Mouse (Mus musculus): ENCODE data around the gene Csf2ra.
A peak's percentile ranks its signal among the peaks of the same experiment; 100 is the strongest.
"Not testable (repeated sequence)": the region's sequence is repeated elsewhere in the genome, so short reads cannot be mapped to it uniquely, and the experiment has no call there.

Csf2ra gene

DNA sequence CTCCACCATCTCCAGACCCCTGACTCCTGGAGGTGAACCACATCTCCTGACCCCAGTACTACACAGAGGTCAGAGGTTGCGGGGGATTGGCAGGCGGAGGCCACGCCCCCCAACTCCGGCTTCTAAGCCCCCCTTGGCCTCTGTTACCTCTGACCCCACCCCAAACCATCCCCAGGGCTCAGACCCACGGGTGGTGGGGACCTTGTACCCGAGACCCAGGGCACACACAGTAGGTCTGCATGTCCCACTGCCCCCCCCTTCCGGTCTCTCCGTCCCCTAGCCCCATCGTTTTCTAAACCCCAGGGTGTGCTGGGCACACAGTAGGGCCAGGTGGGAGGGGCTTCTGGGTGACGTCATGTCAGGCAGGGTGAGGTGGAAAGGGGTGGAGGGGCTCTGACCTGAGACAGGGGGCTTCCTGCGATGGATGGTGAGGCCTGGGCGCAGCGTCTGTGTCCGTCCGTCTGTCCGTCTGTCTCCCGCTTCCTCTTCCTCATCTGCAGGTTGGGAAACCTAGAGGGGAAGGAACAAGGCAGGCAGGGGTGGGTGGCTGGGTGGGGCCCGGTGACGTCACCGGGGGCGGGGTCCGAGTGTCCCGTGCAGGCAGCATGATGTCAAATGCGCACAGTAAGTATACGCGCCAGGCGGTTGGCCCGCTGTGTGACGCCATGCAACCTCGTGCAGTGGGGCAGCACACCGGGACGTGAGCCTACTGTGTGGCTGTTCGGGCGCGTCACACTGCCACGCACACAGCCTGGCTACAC, at the start of gene Csf2ra:
TSS of gene Csf2ra (minus strand) at position 489 of the 761 bp plus-strand sequence.
- DNase-seq: peak; percentile 95

DNA sequence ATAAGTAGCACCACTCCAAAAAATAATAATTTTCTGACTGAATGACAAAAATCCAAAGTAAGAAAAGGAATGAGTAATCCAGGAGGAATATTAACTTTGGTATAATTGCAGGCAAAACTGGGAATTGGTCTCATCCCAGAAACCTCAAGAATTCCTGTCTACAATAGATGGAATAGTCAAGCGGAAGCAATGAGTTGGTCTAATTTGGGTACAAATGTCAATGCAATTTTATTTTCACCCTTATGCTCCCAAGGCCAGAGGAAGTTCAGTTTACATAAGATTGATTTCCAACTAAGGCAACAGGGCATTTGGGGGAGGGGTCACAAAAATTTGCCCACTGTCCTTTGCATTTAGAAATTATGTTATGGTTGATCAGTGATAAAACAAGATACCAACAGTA, 47.2 kb upstream of the Csf2ra start:
- DNase-seq: no peak

DNA sequence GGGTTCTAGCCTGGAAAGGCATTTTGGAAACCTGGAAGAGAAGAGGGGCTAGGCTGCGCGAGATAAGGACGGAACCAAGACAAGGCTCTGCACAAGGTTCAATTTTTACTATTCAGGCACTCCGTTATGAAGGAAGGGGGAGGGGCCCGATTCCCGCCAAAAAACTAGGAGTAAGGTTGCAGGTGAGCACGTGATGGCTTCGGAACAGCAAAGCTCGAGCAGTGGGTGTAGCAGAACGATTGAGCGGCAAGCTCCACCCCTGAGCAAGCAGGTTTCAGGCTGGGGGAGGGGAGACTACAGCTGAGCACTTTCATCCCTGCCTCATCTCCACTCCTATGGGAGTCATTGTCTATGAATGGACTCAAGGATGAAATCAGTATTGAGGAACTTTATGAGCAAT, 40.9 kb upstream of the Csf2ra start:
- peak; percentile 82 for DNase-seq

DNA sequence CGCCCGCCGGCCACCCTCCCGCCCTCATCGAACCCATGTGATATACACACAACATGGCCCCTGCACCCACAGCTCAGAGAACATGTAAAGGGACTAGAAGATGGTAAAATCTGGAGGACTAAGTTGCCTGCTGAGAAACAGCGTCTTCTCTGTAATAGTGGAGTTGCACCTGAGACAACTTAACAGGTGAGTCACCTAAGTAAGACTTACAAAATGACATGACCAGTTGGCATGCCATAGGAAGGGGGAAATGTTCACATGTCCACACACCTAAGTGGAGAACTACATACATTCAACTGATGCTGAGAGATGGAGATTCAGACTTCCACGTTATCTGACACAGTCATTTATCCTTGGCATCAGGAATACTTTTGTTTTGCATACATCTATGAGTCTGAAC, 38.9 kb upstream of the Csf2ra start:
- no peak for DNase-seq

DNA sequence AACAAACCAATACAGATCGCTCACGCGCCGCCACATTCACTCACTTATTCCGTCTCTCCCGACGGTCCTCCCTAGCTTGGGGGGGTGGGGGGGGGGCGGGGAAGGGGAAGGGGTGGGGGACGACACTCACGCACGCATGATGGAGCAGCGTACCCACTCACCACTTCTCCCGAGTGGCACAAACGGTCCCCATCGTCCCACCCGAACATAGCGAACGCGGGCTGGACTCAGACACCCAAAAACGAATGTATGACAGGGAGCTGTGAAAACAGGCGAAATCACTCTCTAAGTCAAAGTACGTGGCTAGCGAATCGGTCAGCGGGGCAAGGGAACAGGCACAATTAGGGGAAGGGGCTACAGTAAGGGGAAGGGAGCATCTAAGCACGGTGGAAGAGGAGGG, 38.4 kb upstream of the Csf2ra start:
- DNase-seq: peak; percentile 92

DNA sequence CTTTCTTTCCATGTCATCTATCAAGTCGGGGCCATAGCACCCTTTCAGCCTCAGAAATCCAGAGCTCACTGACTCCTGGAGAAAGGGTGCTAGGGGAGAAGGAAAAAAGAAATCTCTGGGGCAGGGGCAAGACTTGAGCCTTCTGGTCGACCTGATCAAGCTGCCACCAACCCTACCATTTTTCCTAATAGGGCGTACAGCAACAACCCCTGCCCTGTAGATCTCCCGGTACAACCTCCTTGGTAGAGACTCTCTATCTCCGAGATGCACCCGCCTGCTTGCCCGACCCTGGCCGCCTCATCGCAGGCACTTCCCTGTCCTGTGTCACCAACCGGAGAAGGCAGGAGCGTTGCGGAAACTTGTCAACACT, 38.0 kb upstream of the Csf2ra start:
- peak; percentile 91 for DNase-seq

DNA sequence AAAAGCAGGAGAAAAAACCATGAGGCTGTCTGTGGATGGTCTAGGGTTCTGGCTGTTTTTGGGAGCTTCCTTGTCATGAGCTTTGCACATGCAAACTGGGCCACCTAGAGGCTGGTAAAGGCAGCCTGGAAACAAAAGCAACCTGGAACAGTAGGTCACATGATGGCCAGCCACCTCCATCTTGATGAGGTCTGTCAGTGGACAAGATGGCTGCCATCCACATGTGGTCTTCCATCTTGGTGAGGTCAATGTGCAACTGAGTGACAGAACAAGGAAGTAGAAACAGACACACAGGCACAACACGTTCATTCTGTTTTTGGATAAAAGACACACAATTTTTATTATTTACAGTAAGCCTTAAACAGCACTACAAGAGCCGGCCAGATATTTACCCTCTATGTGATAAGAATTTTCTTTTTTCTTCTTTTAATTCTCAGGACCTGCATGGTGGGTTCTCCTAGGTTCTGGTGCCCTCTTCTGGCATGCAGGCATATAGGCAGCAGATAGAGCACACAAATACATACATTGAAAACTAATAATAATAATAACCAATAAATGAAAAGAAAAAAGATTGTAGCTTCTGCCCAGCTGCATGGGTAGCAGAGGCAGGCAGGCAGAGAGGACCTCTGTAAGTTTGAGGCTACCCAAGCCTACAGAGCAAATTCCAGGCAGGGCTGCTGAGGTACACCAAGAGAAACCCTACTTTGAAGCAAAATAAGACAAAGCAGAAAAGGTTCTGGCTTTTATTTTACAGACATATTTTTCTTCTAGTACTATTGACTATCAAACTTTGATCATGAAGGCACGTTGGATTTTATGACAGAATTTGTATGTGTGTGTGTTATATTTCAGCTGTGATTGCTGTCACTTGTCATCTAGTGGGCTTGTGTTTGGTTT, 37.4 kb upstream of the Csf2ra start:
- DNase-seq: peak; percentile 98

DNA sequence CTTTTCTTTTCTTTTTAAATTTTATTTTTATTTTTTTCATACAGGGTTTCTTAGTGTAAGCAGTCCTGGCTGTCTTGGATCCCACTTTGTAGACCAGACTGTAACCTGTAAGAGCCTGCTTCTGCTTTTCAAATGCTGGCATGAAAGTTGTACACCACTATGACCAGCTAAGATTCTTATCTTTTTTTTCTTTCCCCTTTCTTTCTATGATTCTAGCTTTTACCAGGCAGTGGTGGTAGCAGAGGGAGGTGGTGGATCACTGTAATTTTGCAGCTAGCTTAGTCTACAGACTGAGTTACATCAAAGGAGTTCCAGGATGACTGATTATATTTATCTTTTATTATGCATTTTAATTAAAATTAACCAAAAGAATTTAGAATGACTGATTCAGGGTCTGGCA, 36.7 kb upstream of the Csf2ra start:
- DNase-seq: no peak

DNA sequence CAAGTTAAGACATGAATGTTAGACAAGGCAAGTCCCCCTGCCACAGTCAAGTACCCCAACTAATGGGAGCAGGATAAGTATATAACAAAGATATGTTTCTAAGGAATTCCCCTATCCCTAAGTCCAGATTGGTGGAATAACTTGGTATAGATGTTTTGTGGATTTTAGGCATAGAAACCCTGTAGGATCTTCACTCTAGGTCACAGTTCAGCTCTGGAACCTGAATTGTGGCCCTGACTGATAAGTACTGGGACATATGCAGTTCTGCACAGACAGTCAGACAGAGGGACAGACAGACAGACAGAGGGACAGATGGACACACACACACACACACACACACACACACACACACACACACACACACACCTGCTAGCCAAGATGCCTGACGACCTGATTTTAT, 36.0 kb upstream of the Csf2ra start:
- no peak for DNase-seq

DNA sequence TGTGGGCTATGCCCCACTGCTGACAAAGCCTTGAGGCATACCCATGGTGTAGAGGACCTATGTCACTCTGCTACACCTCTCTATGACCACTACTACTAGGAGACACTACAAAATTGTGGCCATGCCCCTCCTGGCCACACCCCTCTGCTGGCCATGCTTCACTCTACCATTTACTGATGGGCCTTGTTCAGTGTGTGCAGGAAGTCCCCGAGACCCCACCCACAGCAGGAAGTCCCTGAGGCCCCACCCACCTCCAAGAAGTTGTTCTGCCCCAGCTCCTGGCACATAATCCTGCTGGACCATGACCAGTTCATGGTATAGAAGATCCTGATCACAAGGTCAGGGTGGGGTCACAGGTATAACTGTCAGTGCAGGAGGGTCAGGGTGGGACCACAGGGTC, 33.0 kb upstream of the Csf2ra start:
- peak; percentile 85 for DNase-seq

DNA sequence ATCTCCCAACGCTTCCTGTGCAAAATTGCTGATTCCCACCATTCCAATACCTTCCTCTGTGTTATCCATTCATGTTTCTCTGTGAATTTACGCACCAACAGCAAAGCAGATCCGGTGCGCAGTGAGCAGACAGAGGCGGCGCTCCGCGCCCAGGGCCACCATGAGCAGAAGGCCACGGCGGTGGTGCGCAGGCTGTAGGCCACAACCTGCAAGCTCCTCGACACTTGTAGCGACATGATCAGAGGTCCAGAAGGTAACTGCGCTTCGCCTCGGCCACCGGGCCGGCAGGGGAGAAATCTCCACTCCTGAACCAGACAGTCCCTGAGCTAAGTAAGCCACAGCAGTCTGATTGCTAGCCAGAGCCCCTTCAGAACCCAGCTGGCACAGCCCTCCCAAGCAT, 29.5 kb upstream of the Csf2ra start:
- DNase-seq: peak; percentile 88

DNA sequence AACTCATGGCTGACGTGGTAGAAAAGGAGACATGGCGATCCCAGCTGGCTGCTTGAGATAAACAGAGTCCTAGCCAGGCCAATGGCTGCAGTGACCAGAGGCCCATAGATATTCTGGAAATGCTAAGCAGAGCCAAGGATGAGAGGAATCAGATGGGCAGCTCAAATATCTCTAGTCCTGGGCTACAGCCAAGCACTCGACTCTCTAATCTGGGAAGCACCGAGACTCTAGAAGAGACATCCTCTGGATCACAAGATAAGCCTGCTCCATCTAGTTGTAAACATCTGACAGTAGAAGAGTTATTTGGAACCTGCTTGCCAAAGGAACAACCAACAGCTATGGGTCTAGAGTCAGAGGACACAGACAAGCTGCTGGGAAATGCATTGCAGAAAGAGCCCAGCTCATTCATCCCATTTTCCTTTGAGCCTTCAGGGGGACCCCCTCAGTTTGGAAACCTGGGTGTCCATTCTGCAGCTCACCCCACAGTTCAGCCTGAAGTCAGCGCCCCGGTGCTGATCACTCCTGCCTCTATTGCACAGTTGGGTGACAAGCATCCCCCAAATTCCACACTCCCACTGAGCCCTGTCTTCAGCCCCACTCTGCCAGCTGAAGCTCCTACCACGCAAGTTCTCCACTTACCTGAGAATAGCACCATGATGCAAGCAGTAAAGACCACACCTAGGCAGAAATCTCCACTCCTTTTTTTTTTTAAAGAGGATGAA, 28.1 kb upstream of the Csf2ra start:
- peak; percentile 70 for DNase-seq

DNA sequence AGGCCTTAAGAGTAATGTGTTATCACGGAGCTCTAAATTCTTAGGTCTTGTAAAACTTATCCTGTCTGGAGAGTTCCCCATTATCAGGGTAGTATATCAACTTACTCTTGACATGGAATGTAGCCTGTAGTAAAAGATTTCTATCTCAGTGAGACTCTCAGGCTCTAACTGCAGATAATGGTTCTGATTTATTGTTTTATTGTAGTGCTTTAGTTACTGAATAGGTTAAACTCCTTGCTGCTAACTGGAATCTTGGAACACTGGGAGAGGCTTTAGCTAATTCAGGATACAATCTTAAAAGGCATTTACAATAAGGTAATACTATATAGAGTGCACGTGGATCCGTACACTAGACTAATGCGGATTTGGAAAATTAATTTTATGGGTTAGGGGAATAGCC, 19.1 kb upstream of the Csf2ra start:
- not testable (repeated sequence) for DNase-seq

DNA sequence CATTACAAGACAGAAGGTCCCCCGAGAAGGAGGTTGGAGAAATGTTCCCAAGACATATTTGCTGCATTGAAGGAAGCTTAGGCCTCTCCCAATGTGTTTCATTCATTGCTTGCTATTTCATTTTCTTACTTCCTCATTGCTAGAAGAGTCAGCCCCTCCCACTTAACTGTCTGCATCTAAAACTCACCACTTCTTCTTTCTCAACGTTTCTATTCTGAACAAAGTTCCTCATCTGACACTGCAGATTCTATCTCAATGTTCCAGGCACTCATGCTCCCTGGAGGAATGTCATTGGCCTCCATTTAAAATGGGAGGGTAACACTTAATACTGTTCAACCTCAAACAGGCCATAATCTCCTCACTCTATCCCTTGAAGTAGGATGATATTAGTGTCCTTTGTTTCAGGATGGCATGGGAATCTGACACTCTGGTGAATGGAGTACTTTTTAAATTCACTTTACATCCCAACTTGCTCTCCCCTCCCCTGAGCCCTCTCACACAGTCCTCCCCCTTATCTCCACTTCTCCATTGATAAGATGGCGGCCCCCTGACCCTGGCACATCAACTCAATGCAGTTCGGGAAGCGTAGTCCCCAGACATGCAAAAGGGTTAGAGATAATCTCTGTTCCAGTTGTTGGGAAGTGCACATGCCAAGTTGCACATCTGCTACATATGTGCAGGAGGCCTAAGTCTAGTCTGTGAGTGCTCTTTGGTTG, 16.6 kb upstream of the Csf2ra start:
- peak; percentile 88 for DNase-seq

DNA sequence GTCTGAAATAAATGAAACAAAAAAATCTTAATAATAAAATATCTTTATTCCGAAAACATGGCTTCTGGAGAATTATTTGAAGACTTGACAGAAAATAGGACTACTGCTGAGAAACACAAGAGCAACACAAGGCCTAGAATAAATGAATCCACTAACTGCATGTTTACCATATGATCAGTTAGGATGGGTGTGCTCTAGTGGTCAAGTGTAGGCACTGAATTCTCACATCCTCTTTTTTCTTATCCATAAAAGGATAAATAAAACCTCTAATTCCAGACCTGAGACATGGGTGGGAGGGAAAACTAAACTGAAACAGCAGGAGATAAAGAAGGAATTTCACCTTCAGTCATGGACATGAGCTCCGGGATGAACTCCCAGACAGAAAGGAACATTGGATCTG, 9.7 kb upstream of the Csf2ra start:
- DNase-seq: no peak

DNA sequence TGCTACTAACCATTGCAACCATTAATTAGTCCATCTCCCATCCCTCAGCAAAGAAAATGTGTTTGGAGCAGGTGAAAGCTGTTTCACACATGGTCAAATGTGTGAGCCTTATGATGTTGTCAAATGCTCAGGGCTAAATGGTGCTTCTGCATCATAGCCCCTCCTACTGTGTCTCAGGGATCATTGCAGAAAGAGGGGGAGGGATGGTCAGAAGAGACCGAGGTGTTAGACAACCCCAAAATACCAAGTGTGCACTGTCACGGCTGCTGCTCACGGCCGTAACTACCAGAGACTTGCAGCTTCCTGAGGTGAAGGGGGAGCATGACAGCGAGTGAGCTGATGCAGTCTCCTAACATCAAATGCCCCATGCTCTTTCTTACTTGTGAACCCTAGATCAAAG, 6.3 kb upstream of the Csf2ra start:
- DNase-seq: peak; percentile 71

DNA sequence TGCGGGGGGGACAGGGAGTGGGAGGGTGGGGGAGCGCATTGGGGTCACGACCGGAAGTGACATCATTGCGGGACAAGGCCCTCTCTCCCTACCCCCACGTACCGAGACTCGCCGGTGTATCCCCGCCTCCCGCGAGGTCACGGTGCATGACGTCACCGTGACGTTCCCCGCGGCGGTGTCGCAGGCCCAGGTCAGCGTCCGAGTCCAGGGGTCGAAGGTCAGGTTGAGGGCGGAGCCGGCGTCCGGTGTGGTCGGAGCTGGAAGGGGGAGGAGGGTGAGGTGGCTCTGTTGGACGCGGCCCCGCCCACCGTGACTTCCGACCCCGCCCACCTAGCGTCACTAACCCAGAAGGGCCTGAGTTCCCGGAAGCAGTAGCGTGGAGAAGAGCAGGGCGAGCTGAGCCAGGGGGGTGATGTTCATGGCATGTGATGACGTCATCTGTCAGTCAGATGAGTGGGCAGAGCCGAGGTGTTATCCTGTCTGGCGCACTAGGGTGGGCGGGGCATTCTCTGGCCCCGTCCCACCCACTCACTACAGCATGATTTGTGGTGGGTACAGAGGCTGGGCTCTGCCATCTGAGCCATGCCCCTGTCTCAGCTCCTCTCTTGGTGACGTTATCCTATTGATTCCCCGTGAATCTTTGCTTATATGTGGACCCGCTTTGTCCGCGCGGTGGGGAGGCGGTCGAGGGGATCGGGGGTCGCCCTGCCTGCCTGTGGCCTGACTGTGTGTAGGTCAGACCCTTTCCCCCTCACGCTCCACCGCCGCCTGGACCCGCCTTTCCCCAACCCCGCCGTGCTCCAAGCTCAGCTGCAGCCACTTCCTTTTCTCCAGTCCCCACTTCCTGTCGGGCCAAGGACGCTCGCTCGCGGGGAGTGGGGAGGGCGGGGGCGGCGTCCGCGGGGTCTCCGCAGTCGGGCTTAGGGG, 1.0 kb downstream of the Csf2ra start:
- peak; percentile 98 for DNase-seq

DNA sequence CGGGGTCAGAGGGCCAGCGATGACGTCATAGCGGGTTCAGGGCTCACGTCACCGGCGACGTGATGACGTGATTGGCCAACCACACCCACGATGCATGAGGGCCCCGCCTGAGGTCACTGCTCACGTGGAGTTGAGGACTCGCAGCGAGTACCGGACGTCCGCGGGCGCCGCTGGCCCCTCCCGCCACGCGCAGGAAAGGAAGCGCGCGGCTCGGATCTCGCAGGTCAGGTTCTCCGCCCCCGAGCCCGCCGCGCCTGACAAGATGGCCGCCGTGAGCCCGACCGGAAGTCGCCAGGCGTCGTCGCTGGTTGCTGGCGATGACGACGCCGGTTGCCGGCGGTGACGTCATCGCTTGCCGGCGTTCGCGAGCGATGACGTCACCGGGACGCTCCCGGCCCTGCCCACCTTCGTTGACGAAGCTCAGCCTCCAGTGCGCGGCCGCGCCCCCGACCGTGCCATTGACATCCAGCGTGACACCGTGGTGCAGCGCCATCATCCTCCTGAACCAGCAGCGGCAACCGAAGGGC, 1.8 kb downstream of the Csf2ra start:
- DNase-seq: no peak

DNA sequence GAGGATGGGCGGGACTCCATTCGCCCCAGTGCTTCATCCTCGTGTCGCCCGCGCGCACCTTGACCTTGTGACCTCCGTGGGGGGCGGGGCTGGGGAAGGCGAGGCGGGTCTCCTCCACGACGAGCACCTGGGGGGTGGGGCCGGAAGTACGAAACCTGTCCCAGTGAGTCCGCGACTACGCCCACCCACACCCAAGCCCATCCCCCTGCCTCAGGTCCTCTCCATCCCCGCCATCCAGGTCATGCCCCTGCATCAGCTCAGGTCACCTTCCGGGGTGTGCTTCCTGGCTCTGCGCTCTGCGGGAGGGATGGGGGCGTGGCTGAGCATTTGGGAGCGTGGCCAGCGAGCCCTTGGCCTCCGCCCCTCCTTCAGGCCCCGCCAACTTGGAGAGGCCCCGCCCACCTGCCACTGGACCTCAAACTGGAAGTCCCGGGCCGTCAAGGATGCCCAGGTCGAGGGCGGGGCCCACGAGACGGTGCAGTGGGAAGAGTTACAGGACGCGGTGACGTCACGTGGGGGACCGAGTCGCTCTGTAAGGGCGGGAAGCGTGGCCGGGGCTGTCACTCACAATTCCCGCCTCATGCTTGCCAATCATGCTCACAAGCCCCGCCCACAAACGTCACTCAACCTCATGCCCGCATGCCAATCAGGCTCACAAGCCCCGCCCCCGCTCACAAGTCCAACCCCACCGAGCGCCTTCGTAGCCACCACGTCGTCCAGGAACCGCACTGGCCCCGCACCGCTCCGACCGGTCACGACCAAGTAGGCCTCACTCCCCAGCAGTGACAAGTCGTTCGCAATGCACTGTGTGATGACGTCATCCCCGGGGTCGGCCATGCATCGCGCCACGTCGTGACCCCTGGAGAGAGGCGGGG, 2.5 kb downstream of the Csf2ra start:
- peak; percentile 96 for DNase-seq
